Mouse (Mus musculus) cerebellum, postnatal 10 days (tissue): ENCODE data around the gene Kctd12.
A peak's percentile ranks its signal among the peaks of the same experiment; 100 is the strongest.

Experiments
- DNase-seq, 2 experiments: peaks; one replicate each; pipeline ENCODE4 v3.0.0; 2021; ENCODE audit warnings: mixed read lengths in 2 of 2

Gene Kctd12

GRCm38 (mm10) chr14:102962019-102962418, 20.4 kb downstream of the Kctd12 start:
- no peak for DNase-seq

DNA sequence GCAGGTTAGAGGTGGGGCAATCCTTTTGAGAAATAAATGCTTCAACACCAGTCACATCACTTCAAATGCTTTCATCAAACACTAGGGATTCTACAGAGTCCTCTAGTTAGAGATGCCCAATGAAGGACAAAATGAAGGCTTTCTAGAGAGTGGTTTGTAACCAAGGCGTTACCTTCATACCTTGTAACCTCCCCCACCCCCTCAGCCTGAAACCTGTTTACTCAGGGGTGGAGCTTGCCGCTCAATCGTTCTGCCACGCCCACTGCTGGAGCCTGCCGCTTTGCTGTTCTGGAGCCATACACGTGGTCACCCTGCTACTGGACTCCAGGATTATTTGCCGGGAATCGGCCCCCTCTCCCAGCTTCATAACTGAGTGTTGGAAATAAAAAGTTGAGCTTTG, 28.9 kb downstream of the Kctd12 start:
- DNase-seq: no peak

DNA sequence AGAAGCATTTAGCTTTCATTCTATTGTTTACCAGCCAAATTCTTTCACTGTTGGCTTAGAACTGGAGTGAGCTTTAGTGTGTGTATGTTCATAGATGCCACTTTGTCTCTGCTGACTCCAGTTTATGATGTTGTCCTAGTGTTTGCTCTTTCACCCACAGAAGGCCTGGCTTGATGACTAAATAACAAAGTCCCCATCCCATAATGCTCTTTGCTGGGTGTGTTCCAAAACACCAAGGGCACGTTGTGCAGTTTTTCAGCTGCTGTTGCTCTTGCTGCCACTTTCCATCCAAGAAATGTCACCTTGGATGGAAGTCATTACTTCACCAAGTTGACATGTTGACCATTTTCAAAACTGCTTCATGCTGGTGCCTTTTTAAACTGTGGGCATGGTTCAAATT, 30.5 kb downstream of the Kctd12 start:
- no peak for DNase-seq

DNA sequence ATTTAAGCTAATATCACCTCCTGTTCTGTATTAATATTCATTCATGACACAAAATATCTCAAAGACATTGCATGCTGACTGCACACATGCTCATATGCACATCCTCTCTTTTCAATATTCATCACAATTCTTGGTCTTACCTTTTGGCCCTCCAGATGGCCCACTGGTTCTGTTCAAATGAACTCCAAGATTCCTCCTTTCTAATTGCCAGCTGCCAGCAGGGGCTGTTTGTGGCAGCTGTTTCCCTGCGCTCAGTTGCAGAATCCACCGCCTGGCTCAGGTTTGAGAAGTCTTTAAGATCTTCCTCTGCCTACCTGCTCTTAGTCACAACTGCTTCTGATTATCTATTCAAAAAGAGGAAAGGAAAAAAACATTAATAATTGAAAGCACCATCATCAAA, 34.6 kb downstream of the Kctd12 start:
- DNase-seq: peak; percentile 79 to 83

DNA sequence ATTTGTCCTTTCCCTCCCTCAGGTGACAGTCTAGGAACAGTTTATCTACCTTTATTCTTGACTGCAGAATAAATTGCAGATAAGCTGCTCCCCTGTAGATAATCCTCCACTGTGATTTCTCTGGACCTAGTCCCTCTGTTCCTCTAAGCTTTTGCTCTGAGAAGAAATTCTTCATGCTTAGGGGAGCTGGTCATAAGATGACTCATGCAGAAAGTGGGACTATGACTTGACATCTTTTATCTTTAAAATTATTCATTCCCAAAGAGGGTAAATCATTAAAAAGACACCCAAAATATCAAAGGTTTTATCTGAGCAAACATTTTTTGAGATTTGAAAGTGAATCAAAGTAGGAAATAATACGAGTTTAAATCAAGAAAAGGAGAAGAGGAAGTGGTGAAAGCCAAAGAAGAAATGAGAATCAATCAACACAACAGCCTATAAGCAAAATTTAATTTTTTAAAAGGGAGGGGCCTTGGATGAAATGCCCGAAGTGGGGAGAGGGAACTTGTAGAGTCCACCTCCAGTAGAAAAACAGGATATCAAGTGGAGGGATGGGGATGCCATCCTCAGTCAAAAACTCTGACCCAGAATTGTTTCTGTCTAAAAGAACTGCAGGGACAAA, 40.1 kb downstream of the Kctd12 start:
- no peak for DNase-seq

- DNase-seq: no peak
Measured at GRCm38 (mm10) chr14:102934878-102935277, 47.6 kb downstream of the Kctd12 start.

DNA sequence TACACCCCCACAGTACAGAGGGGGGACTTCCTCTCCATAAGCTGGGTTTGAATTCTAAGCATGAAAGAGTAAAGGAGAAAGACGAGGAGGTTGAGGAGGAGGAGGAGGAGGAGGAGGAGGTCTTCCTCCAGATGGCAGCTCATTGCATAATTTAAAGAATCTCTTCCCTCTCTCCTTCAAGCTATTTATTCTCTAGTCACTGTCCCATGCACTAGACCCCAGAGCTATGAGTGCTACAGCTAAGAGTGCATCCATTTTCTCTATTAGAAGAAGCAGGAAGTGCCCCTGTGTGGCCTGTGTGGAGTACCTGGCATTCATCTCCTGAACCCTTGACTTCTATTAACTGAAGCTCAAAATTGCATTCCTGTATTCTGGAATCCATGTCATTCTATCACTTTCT, 51.5 kb downstream of the Kctd12 start:
- no peak for DNase-seq

DNA sequence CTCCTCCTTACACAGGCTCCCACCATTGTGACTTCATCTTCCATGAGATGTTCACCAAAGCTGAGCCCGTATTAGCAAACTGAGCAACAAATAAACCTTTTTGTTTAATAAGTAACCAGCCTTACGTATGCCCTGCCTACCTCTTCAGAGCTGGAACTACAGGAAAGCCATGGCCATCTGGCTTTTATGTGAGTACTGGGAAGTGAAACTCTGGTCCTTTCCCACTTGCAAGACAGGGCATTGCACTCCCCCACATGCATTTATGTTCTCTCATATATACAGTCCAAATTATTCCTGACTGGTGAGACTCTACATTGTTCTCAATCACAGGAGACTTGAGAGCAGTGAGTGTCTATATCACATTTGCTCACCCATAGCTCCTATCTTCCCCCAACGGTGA, 52.9 kb downstream of the Kctd12 start:
- DNase-seq: no peak

- DNase-seq: no peak
Measured at GRCm38 (mm10) chr14:102927847-102928466, 54.5 kb downstream of the Kctd12 start.
